Mouse (Mus musculus) right cerebral cortex, adult 2 months (tissue): ENCODE results near the gene Naip1.
"Not testable (repeated sequence)": the region's sequence is repeated elsewhere in the genome, so short reads cannot be mapped to it uniquely, and the experiment has no call there.

ENCODE experiments used
- DNase-seq, 2 experiments: peaks; one replicate each; pipeline ENCODE4 v3.0.0; 2021 to 2022; ENCODE audit warnings: low spot score in 2 of 2

Gene Naip1

DNA sequence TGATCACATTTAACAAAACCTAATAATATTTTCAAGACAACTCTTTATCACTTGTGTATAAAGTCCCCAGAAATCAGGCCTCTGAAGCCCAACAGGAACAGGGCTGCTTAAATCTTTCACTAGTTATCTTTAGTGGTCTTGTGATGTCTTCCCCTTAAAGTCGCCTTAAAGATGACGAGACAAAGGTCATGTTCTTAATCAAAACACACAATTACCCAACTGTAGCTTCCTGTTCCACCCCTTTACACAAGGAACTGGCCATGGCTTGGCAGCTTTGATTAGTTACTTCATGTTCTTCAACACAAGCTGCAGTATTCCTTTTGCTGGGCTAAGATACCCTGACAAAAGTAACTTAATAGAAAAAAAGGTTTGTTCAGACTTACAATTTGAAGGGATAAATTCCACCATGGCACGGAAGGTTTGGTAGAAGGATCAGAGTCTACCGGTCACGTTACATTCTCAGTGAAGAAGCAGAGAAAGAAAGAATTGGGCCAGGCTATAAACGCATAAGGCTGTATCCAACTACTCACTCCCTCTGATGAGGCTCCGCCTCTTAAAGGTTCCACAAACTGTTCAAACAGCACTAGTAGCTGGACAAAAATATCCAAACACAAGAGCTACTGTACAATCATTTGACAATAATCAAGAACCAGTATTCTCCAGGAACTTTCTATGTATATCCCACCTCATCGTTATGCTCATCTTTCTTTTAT is at the start of gene Naip1:
Gene Naip1, minus strand, starts transcription at position 455 of the 713 bp plus-strand sequence.
- DNase-seq, result not testable (repeated sequence)

DNA sequence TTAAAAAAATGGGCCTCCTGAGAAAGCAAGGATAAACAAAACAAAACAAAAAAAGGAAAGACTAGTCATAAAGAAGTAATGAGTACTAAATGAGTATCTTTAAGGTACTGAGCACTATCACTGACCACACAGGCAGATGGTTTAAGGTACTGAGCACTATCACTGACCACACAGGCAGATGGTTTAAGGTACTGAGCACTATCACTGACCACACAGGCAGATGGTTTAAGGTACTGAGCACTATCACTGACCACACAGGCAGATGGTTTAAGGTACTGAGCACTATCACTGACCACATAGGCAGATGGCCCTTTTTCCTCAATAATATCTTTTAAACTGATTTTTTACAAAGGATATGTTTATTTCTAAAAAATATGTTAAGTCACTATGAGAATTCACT is 47.0 kb upstream of the Naip1 start:
- not testable (repeated sequence) for DNase-seq

GRCm38 (mm10) chr13:100495337-100495736 is 42.7 kb upstream of the Naip1 start:
- no peak for DNase-seq

GRCm38 (mm10) chr13:100494370-100494769 is 41.7 kb upstream of the Naip1 start:
- DNase-seq, result not testable (repeated sequence)

- no peak for DNase-seq
Observed at GRCm38 (mm10) chr13:100493313-100493712, 40.6 kb upstream of the Naip1 start.

DNA sequence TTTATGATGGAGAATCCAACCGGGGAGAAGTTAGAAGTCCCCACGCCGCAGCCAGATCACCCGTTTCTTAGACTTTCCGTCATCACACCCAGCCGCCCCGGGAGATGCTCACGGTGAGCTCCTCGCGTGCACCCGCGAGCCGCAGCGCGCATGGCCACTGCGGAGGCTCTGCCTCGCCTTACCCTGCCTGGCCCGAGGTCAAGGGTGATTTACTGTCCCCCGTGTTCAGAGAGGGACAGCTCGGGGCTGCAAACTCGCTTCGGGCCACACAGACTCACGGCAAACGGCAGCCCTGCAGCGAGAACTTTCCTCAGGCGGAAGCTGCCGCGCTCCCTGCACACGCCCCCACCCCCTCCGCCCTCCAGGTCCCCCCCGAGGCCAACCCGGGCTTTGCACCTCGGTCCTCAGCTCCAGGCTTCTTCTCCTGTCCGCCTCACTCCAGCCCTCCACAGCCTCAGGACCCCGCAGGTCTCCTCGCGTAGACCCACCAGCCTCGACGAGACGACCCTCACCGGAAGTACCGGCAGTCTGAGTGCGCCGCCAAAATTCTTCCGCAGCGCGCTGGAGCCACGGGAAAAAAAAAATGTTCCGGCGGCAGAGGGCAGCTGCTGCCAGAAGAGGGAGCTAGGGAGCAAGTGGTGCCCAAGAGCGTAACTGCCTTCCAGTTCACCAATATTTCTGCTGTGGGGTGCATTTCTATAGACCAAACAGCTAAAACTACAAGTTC is 39.6 kb upstream of the Naip1 start, which contains the start of gene Gtf2h2:
Gene Gtf2h2, minus strand, starts transcription at position 519 of the 727 bp plus-strand sequence.
- DNase-seq, result peak; percentile 81 to 91

- DNase-seq, result no peak
Observed at GRCm38 (mm10) chr13:100491623-100492022, 39.0 kb upstream of the Naip1 start.

DNA sequence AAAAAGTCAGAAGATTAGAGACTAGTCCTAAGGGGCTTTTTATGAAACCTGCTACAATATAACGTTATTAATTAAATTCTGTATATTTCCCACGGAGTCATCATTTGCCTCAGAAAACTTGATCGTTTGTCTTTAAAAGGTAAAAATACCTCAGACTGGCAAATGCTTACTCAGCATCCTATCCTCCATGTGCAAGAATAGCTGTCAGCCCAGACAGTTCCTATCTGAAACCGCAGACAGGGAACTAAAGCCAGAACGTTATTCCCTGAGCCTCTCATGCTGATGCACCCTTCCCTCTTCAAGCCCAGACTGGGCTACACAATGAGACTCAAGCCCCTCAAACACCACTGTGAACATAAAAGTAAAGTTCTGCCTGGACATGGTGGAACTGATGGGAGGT is 37.8 kb upstream of the Naip1 start:
- no peak for DNase-seq

DNA sequence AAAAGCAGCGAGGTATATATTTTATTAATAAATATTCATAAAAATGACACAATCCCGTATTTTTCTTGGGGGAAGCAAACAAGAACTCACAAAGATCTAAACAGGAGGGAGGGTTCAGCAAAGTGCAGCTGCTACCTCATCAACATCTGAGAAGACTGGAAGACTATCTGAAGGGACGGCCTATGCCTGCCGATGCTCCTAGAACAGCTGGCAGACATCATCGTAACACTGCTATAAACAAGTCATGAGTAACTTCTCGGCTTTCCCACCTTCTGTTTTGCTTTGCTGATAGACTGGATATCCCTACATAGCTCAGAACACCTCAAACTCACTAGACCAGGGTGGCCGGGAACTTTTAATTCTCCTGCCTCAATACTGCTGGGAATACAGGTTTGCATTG is 30.9 kb upstream of the Naip1 start:
- DNase-seq, result no peak

- DNase-seq, result no peak
Observed at GRCm38 (mm10) chr13:100463527-100464222, 11.0 kb upstream of the Naip1 start.

GRCm38 (mm10) chr13:100461336-100461735 is 8.7 kb upstream of the Naip1 start:
- DNase-seq, result no peak

DNA sequence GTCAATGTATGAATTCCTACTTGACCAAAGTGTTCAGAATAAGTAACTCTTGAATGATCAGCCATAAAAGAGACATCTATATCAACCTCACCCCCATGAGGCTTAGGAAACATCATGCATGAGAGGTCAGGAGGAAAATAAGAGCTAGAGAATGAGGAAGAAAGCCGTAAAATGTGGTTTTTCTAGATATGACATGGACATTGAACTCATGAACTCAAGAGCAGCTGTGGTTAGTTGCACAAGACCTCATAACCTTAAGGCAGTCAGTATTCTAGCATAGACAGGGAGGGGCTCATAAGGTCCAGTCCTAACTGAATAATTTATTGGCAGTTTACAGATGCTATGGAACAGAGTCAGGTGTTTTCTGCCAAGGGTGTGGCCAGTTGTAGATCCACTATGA is 3.2 kb downstream of the Naip1 start:
- no peak for DNase-seq

DNA sequence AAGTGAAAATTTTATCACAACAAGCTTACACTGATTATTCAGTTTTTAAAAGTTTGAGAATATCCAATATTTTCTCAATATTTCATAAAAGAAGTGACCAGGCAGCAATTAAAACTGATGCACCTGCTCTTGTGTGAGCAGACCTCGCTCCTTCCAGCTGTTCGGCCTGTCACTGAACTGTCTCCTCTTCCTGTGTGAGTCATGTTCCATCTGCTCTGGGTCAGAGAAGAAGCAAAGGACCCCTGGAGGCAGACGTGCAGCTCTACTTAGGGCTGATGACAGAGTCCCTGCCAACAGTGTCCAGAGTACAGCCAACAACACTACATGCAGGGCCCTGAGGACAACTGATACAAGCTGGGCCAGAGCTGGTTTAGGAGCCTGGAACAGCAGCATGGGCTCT is 12.6 kb downstream of the Naip1 start:
- no peak for DNase-seq

DNA sequence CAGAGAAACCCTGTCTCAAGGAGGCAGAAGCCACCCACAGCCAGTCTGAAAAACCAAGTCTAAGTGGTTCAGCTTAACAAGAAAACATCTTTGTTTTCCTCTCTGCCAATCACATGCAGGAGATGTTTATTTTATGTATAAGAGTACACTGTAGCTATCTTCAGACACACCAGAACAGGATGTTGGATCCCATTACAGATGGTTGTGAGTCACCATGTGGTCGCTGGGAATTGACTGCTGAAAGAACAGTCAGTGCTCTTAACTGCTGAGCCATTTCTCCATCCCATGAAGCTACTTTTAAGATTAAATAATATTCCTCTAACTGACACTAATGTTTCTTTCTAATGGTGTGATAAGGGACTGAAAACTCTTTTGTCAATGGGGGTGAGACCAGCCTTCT is 14.0 kb downstream of the Naip1 start:
- no peak for DNase-seq

DNA sequence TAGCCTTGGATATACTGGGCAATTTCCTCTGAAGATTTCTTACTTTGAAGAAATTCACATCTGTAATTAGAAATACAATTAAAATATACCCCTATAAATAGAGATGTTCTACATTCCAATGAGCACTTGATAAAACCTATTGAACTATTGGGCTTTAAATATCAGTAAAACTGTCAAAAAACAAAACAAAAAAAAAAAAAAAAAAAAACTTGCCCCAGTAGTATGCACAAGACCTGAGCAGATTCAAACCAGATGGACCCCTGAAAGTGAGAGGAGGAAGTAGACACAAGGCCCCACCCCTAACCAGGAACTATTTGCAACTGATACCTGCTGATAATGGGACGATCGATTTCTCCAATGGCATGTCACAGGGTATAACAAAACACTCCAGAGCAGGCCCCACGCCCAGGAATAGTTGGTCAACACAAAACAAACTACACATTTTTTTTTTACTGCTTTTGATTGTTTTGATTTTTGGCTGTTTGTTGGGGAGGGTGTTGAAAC is 15.3 kb downstream of the Naip1 start:
- DNase-seq, result no peak

DNA sequence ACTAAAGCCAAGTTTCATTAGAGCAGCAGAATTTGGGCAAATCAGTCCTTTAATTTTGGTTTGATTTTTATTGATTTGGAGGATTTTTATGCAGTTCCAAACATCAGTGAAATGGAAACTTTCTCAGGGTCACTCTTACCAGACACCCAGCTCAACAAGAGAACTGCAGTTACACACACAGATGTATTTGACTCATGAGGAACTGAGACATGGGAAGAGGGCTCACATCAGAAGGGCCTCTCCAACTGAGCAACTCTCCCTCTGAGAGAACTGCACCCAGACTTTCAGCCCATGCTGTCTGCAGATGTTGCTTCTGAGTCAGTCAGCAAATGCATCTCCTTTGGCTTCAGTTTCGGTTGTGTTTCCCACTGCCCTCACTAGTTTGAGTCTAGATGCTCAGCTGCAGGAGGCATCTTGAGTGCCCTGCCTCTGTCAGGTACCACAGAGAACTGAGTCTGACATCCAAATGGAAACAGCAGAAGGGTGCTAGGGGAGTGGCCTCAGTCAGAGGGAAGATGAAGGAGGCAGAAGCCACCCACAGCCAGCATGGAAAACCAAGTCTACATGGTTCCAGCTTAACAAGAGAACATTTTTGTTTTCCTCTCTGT is 16.0 kb downstream of the Naip1 start:
- DNase-seq, result not testable (repeated sequence)

DNA sequence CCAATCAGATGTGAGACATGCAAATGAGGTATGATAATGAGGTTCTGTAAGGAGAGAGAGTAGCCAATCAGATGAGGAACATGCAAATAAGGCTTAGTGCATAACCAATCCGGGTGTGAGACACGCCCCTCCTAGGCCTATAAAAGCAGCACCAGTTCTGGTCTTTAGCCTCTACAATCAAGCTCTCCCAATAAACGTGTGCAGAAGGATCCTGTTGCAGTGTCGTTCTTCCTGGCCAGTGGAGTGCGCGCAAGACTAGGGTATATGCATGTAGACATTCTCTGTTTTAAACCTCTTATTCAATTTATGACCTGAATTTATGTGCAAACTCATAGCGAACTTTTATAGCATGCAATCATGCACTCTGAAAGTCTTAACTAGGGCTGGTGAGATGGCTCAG is 32.7 kb downstream of the Naip1 start:
- DNase-seq, result not testable (repeated sequence)

GRCm38 (mm10) chr13:100414428-100414827 is 38.2 kb downstream of the Naip1 start:
- no peak for DNase-seq

DNA sequence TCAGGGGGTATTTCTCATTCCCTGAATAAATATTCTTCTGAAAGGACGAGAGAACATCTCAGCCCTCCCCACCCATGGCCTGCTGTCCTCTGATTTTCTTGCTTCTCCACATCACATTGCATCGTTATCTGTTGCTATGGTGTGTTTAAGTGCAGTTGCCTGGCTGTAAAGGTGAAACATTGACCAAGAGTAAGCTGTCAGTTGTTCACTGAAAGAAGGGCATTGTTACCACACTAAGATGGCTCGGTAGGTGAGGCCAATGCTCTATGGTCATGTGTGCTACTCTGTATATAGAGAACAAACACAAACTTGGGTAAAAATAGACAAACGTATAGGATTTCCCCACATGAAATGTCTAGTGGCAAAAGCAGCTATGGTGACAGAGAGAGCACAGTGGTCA is 42.8 kb downstream of the Naip1 start:
- DNase-seq, result no peak

DNA sequence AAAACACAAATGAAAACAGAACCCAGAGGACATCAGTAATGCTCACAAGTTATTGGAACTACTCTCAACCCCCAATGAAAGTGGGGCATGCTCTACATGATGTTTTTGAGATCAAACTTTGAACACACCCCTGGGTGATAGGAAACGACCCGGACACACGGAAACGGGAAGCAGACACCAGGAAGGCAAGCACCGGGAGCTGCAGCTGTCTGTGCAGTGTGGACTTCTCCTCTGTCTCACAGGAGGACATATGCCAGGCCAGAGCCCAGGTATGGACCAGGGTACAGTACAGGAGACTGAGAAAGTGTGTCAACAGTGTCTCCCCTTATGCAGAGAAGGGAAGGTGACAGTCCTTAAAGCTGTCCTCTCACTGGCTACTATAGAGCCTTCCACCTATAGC is 43.5 kb downstream of the Naip1 start:
- no peak for DNase-seq

- DNase-seq, result no peak
Observed at GRCm38 (mm10) chr13:100408242-100408641, 44.4 kb downstream of the Naip1 start.
